8 mouse cellular contexts compared by ENCODE assay signal in genomic region chr13:55512379-55513031, GRCm38 (mm10). TPM values are rescaled to one million over a fixed set of nuclear protein-coding genes. Genes with fewer than 3 reads are reported as not detected.
A peak's percentile ranks its signal among the peaks of the same experiment; 100 is the strongest.
DNase-seq lines count a peak whose midpoint lies in the region; ATAC-seq and TF ChIP-seq lines count a peak whose summit lies in the region.

No protein-coding gene starts in this region.

- H3K4me3 ChIP-seq in bone marrow macrophage, adult 2 months (ENCODE audit: insufficient read depth, low read length), result peak overlapping the region; percentile 82
- peak overlapping the region; percentile 83 for H3K4me3 ChIP-seq in forebrain, embryonic 11.5 days (ENCODE audit: low read depth, low read length)
- peak overlapping the region; percentile 93 for H3K4me3 ChIP-seq in limb, embryonic 12.5 days (replicated peaks)
- H3K4me3 ChIP-seq in midbrain, embryonic 15.5 days, result peak overlapping the region; percentile 71

- intact Hi-C loops in heart, postnatal 25 days (cut with DNase I), result loop anchor here (2.0 kb wide), 1 partner anchor 42 kb away; no protein-coding TSS in a partner anchor

- peak; percentile 54 for ATAC-seq in forebrain, embryonic 11.5 days (replicated peaks; ENCODE audit: low FRiP score)
- ATAC-seq in limb, embryonic 12.5 days (ENCODE audit: insufficient number of reproducible peaks, insufficient read depth, low FRiP score, low TSS enrichment, low read depth), result peak; percentile 73
- ATAC-seq in midbrain, embryonic 15.5 days (replicated peaks), result peak; percentile 61
- no peak for ATAC-seq in granulocyte monocyte progenitor cell, adult 5-6 weeks (replicated peaks; ENCODE audit: poor library complexity, severe bottlenecking)

- peak; percentile 56 to 81 for DNase-seq in adrenal gland, adult (ENCODE audit: inconsistent age in 2 of 2, low spot score in 1 of 2)
- DNase-seq in adrenal gland, postnatal 4 days (ENCODE audit: low spot score in 2 of 2), result no peak
- DNase-seq in forebrain, embryonic 11.5 days (ENCODE audit: low spot score), result peak; percentile 74
- DNase-seq in heart, postnatal 25 days (ENCODE audit: low spot score), result peak; percentile 57

- TF ChIP-seq POLR2A in bone marrow macrophage, adult 2 months (IDR thresholded peaks at IDR 0.05; ENCODE audit: borderline replicate concordance, low read depth, low read length), result no peak

- 3% methylated on average over 25 of the region's 25 CpGs for WGBS in forebrain, embryonic 11.5 days
- WGBS in limb, embryonic 12.5 days, result 1% methylated on average over 25 of the region's 25 CpGs
- 1% methylated on average over 25 of the region's 25 CpGs for WGBS in midbrain, embryonic 15.5 days

- H3K27me3 ChIP-seq in forebrain, embryonic 11.5 days (ENCODE audit: control insufficient read depth, insufficient read depth, low read length), result no peaks in the 10 kb centered on the region
- peaks cover 7% of the 10 kb centered on the region; the same call in 1 of the 2 replicates for H3K27me3 ChIP-seq in limb, embryonic 12.5 days
- H3K27me3 ChIP-seq in midbrain, embryonic 15.5 days (replicated peaks), result no peaks in the 10 kb centered on the region

- peaks cover 27% of the 10 kb centered on the region for H3K4me1 ChIP-seq in bone marrow macrophage, adult 2 months (ENCODE audit: control insufficient read depth, insufficient read depth, low read length)
- H3K4me1 ChIP-seq in forebrain, embryonic 11.5 days (replicated peaks; ENCODE audit: control insufficient read depth, insufficient read depth, low read length), result peaks cover 25% of the 10 kb centered on the region
- H3K4me1 ChIP-seq in limb, embryonic 12.5 days (replicated peaks), result peaks cover 33% of the 10 kb centered on the region
- H3K4me1 ChIP-seq in midbrain, embryonic 15.5 days, result peaks cover 30% of the 10 kb centered on the region

- peak overlapping the region; percentile 88 for H3K9ac ChIP-seq in forebrain, embryonic 11.5 days (ENCODE audit: low read length)
- peak overlapping the region; percentile 93 for H3K9ac ChIP-seq in limb, embryonic 12.5 days (replicated peaks)
- peak overlapping the region; percentile 80 for H3K9ac ChIP-seq in midbrain, embryonic 15.5 days

- no peak overlapping the region for H3K27ac ChIP-seq in bone marrow macrophage, adult 2 months (ENCODE audit: insufficient read depth, low read depth, low read length)
- H3K27ac ChIP-seq in forebrain, embryonic 11.5 days (ENCODE audit: low read depth, low read length), result 0 out of 2 replicates have a peak overlapping the region, but pooled peaks have one; percentile 6
- H3K27ac ChIP-seq in limb, embryonic 12.5 days, result peak overlapping the region; percentile 94
- H3K27ac ChIP-seq in midbrain, embryonic 15.5 days, result peak overlapping the region; percentile 82

- peaks cover 3% of the 10 kb centered on the region; the same call in 1 of the 2 replicates for H3K36me3 ChIP-seq in forebrain, embryonic 11.5 days (ENCODE audit: control insufficient read depth, insufficient read depth, low read length)
- peaks cover 34% of the 10 kb centered on the region for H3K36me3 ChIP-seq in limb, embryonic 12.5 days
- H3K36me3 ChIP-seq in midbrain, embryonic 15.5 days (replicated peaks), result peaks cover 7% of the 10 kb centered on the region; the same call in 1 of the 2 replicates

- peak overlapping the region; percentile 98 for H3K4me2 ChIP-seq in forebrain, embryonic 11.5 days (ENCODE audit: low read depth, low read length, severe bottlenecking)
- peak overlapping the region; percentile 93 for H3K4me2 ChIP-seq in limb, embryonic 12.5 days
- H3K4me2 ChIP-seq in midbrain, embryonic 15.5 days, result peak overlapping the region; percentile 87

- no peak for TF ChIP-seq CTCF in bone marrow macrophage, adult 2 months (IDR thresholded peaks at IDR 0.05; ENCODE audit: low read depth, low read length)

- no peaks in the 10 kb centered on the region for H3K9me3 ChIP-seq in forebrain, embryonic 11.5 days (ENCODE audit: control insufficient read depth, low read length)
- no peaks in the 10 kb centered on the region for H3K9me3 ChIP-seq in limb, embryonic 12.5 days
- H3K9me3 ChIP-seq in midbrain, embryonic 15.5 days, result no peaks in the 10 kb centered on the region

RNA-seq across cellular contexts. Expression of gene Pdlim7, which starts 1.0 kb away (rescaled TPM):
- total RNA-seq in adrenal gland, postnatal 4 days (2021), result 10 to 100 TPM; 44.5 to 47.1 TPM
- polyA plus RNA-seq in bone marrow macrophage, adult 2 months (2012; ENCODE audit: insufficient read depth, insufficient read length, missing spikeins), result 6.0 TPM in 2 replicates
- 165 and 185 TPM in 2 replicates for polyA plus RNA-seq in forebrain, embryonic 11.5 days (2014; fragmentation: Nextera tagmentation; extraction: Ambion mirVana)
- 10 to 100 TPM; 65.2 to 67.7 TPM for total RNA-seq in heart, postnatal 25 days (2021)
- 154 and 158 TPM in 2 replicates for polyA plus RNA-seq in limb, embryonic 12.5 days (2016; fragmentation: Nextera tagmentation; extraction: Ambion mirVana)
- polyA plus RNA-seq in midbrain, embryonic 15.5 days (2015; fragmentation: Nextera tagmentation; extraction: Ambion mirVana), result 167 and 171 TPM in 2 replicates
- 10.2 and 23.3 TPM in 2 replicates for total RNA-seq in granulocyte monocyte progenitor cell, adult 5-6 weeks (2014; fragmentation: Nextera tagmentation)
- 4.1 and 5.7 TPM in 2 replicates for total RNA-seq in granulocyte monocyte progenitor cell, adult 5-6 weeks (2017)

RNA-seq across cellular contexts. Expression of gene Dok3, which starts 16.6 kb away (rescaled TPM):
- 1 to 10 TPM; 2.6 to 4.7 TPM for total RNA-seq in adrenal gland, postnatal 4 days (2021)
- 87.8 and 94.2 TPM in 2 replicates for polyA plus RNA-seq in bone marrow macrophage, adult 2 months (2012; ENCODE audit: insufficient read depth, insufficient read length, missing spikeins)
- 3.3 and 3.9 TPM in 2 replicates for polyA plus RNA-seq in forebrain, embryonic 11.5 days (2014; fragmentation: Nextera tagmentation; extraction: Ambion mirVana)
- 1 to 10 TPM; 2.2 to 2.3 TPM for total RNA-seq in heart, postnatal 25 days (2021)
- 2.4 and 2.7 TPM in 2 replicates for polyA plus RNA-seq in limb, embryonic 12.5 days (2016; fragmentation: Nextera tagmentation; extraction: Ambion mirVana)
- 5.6 and 6.4 TPM in 2 replicates for polyA plus RNA-seq in midbrain, embryonic 15.5 days (2015; fragmentation: Nextera tagmentation; extraction: Ambion mirVana)
- 26.2 and 59.4 TPM in 2 replicates for total RNA-seq in granulocyte monocyte progenitor cell, adult 5-6 weeks (2014; fragmentation: Nextera tagmentation)
- total RNA-seq in granulocyte monocyte progenitor cell, adult 5-6 weeks (2017), result 32.7 and 40.6 TPM in 2 replicates

RNA-seq across cellular contexts. Expression of gene Ddx41, which starts 24.0 kb away (rescaled TPM):
- 10 to 100 TPM; 54.0 to 57.4 TPM for total RNA-seq in adrenal gland, postnatal 4 days (2021)
- polyA plus RNA-seq in bone marrow macrophage, adult 2 months (2012; ENCODE audit: insufficient read depth, insufficient read length, missing spikeins), result 39.1 and 39.8 TPM in 2 replicates
- 79.3 and 79.5 TPM in 2 replicates for polyA plus RNA-seq in forebrain, embryonic 11.5 days (2014; fragmentation: Nextera tagmentation; extraction: Ambion mirVana)
- 10 to 100 TPM; 13.1 to 13.2 TPM for total RNA-seq in heart, postnatal 25 days (2021)
- 77.3 and 80.1 TPM in 2 replicates for polyA plus RNA-seq in limb, embryonic 12.5 days (2016; fragmentation: Nextera tagmentation; extraction: Ambion mirVana)
- polyA plus RNA-seq in midbrain, embryonic 15.5 days (2015; fragmentation: Nextera tagmentation; extraction: Ambion mirVana), result 61.2 and 63.6 TPM in 2 replicates
- total RNA-seq in granulocyte monocyte progenitor cell, adult 5-6 weeks (2014; fragmentation: Nextera tagmentation), result 54.4 and 69.5 TPM in 2 replicates
- 73.7 and 81.8 TPM in 2 replicates for total RNA-seq in granulocyte monocyte progenitor cell, adult 5-6 weeks (2017)

RNA-seq across cellular contexts. Expression of gene Dbn1, which starts 24.6 kb away (rescaled TPM):
- 10 to 100 TPM; 56.4 to 75.6 TPM for total RNA-seq in adrenal gland, postnatal 4 days (2021)
- polyA plus RNA-seq in bone marrow macrophage, adult 2 months (2012; ENCODE audit: insufficient read depth, insufficient read length, missing spikeins), result 0.62 and 1.2 TPM in 2 replicates
- polyA plus RNA-seq in forebrain, embryonic 11.5 days (2014; fragmentation: Nextera tagmentation; extraction: Ambion mirVana), result 411 and 418 TPM in 2 replicates
- 10 to 100 TPM; 10.6 to 10.8 TPM for total RNA-seq in heart, postnatal 25 days (2021)
- 361 and 375 TPM in 2 replicates for polyA plus RNA-seq in limb, embryonic 12.5 days (2016; fragmentation: Nextera tagmentation; extraction: Ambion mirVana)
- 622 and 645 TPM in 2 replicates for polyA plus RNA-seq in midbrain, embryonic 15.5 days (2015; fragmentation: Nextera tagmentation; extraction: Ambion mirVana)
- 0.19 and 1.4 TPM in 2 replicates for total RNA-seq in granulocyte monocyte progenitor cell, adult 5-6 weeks (2014; fragmentation: Nextera tagmentation)
- total RNA-seq in granulocyte monocyte progenitor cell, adult 5-6 weeks (2017), result 1.6 and 1.9 TPM in 2 replicates

RNA-seq across cellular contexts. Expression of gene Prr7, which starts 48.4 kb away (rescaled TPM):
- 1 to 10 TPM; 6.4 to 8.0 TPM for total RNA-seq in adrenal gland, postnatal 4 days (2021)
- polyA plus RNA-seq in bone marrow macrophage, adult 2 months (2012; ENCODE audit: insufficient read depth, insufficient read length, missing spikeins), result not detected in 2 replicates
- 2.3 and 3.9 TPM in 2 replicates for polyA plus RNA-seq in forebrain, embryonic 11.5 days (2014; fragmentation: Nextera tagmentation; extraction: Ambion mirVana)
- 1 to 10 TPM in 1 of 2 experiments, under 1 TPM in 1; 0.56 to 1.2 TPM for total RNA-seq in heart, postnatal 25 days (2021)
- 0.67 and 1.1 TPM in 2 replicates for polyA plus RNA-seq in limb, embryonic 12.5 days (2016; fragmentation: Nextera tagmentation; extraction: Ambion mirVana)
- 5.5 and 5.7 TPM in 2 replicates for polyA plus RNA-seq in midbrain, embryonic 15.5 days (2015; fragmentation: Nextera tagmentation; extraction: Ambion mirVana)
- total RNA-seq in granulocyte monocyte progenitor cell, adult 5-6 weeks (2014; fragmentation: Nextera tagmentation), result 1.9 TPM in 1 of 2 replicates, not detected in the other
- 1.6 TPM in 1 of 2 replicates, not detected in the other for total RNA-seq in granulocyte monocyte progenitor cell, adult 5-6 weeks (2017)

Comparison
In these comparisons a context has a peak if more than half of its experiments do, and no peak if none do; other contexts are left out.
1. DNase-seq: peak in adrenal gland, adult (2 of 2), forebrain, embryonic 11.5 days (single experiment) and heart, postnatal 25 days (single experiment); none in adrenal gland, postnatal 4 days (0 of 2).
2. RNA of gene Pdlim7, which starts 1.0 kb away (polyA plus RNA-seq): 167 to 171 TPM in midbrain, embryonic 15.5 days, 165 to 185 TPM in forebrain, embryonic 11.5 days and 154 to 158 TPM in limb, embryonic 12.5 days; 6.0 TPM in bone marrow macrophage, adult 2 months; every median in the first group is over 10 times any median in the second.
3. RNA of gene Dok3, which starts 16.6 kb away (polyA plus RNA-seq): 87.8 to 94.2 TPM in bone marrow macrophage, adult 2 months; 5.6 to 6.4 TPM in midbrain, embryonic 15.5 days, 3.3 to 3.9 TPM in forebrain, embryonic 11.5 days and 2.4 to 2.7 TPM in limb, embryonic 12.5 days; every median in the first group is over 10 times any median in the second.
4. Peak in every context shown above with its lines, with median percentiles within 50 percentile points of each other: H3K4me3 ChIP-seq, H3K4me2 ChIP-seq and H3K9ac ChIP-seq.